Mouse (Mus musculus) testis, adult 2 months (tissue): ENCODE measurements around the gene 6030445D17Rik.

Experiments used
- CTCF ChIP-seq: fragments of 200-500 bp; IDR thresholded peaks from 2 replicates; pipeline ENCODE4 v1.5.1; 2012; ENCODE audit warnings: low read depth, mild to moderate bottlenecking, inconsistent platforms, low read length, moderate library complexity; ENCODE audit not compliant: control insufficient read depth, insufficient read depth, insufficient replicate concordance
- POLR2A ChIP-seq: fragments of 200-500 bp; IDR thresholded peaks from 2 replicates; pipeline ENCODE4 v1.6.1; 2012; ENCODE audit warnings: low read depth, mild to moderate bottlenecking, inconsistent platforms, low read length, moderate library complexity; ENCODE audit not compliant: control insufficient read depth

DNA sequence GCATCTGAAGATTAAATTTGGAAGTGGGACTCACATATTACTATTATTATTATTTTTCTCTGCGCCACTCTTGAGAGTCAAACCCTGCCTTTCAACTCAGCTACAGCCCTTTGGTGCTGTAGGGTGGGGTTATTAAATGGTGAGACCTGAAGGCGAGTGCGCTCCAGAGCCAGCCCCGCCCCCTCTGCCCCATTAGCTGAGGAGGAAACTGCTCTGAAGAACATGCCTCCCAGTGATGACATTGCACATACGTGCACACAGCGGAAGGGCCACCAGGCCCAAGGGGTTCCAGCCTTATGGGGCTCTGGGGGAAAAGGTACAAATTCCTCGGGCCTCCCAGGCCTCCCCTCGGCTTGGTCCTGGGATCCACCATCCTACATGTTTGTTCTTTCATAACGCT is 46.6 kb upstream of the 6030445D17Rik start:
- no peak for TF ChIP-seq CTCF
- TF ChIP-seq POLR2A: no peak
